Mouse (Mus musculus) cortical plate, adult 2 months (tissue): ENCODE results near the gene Cwc22.

Experiments used
- CTCF ChIP-seq: fragments of 200-500 bp; IDR thresholded peaks from 2 replicates; pipeline ENCODE4 v1.5.1; 2011; ENCODE audit warnings: mild to moderate bottlenecking, control low read depth, low read length; ENCODE audit not compliant: insufficient read depth; ENCODE audit errors: extremely low read depth
- POLR2A ChIP-seq: fragments of 200-500 bp; IDR thresholded peaks from 2 replicates; pipeline ENCODE4 v1.6.1; 2011; ENCODE audit warnings: mild to moderate bottlenecking, low read length, control low read depth; ENCODE audit not compliant: insufficient read depth; ENCODE audit errors: extremely low read depth

GRCm38 (mm10) chr2:77925187-77925924 lies 20.8 kb downstream of the Cwc22 start:
- TF ChIP-seq POLR2A (no peak), CTCF (no peak)
